Mouse (Mus musculus): ENCODE results near the gene Gm266. TPM values are rescaled to one million over a fixed set of nuclear protein-coding genes. Genes with fewer than 3 reads are reported as not detected.

Gm266 gene
- polyA plus RNA-seq (2012; rRNA removed): 2.8 and 4.3 TPM in 2 replicates

DNA sequence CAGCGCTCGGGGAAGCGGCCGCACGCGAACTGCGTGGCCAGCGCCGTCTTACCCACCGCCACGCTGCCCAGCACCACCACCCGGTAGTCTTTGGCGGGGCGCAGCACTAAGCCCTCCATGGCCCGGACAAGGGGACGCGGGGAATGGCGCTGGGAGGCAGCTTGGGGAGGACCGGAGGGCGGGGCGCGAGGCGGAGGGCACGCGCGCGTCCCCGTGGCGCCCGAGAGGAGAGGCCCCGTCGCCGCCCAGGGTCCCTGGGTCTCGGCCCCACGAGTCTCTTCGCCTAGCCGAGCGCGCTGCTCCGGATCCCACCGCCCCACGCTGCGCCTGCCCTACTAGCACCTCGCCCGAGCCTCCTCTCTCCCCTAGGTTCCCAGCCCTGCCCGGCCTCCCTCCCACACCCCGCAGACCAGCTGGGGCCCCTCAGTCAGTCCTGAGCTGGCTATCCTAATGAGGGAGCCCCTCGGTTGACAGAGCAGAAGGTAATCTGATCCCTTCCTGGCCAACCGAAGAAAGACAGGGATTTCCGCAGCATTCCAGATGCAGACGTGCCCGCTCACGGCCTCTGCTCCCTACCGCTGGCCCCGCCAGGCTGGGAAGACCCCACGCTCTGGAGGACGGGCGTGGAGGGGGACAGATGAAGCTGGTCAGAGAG, at the start of gene Gm266:
Gene Gm266 (minus strand): TSS at position 172 of the 655 bp plus-strand sequence.
- 5% methylated on average over 55 of the region's 58 CpGs for WGBS
- TF ChIP-seq POLR2A (IDR thresholded peaks at IDR 0.05; ENCODE audit: low read depth, low read length) (no peak), CTCF (conservative IDR thresholded peaks at IDR 0.05; ENCODE audit: insufficient read depth, insufficient read length, low read depth, low read length) (no peak)
- no peaks in the 10 kb centered on the region; the same call in 1 of the 2 replicates for H3K27me3 ChIP-seq (replicated peaks; ENCODE audit: control insufficient read depth, insufficient read depth, low read length)
- peaks cover 16% of the 10 kb centered on the region for H3K4me1 ChIP-seq (ENCODE audit: control insufficient read depth, insufficient read depth, low read length)
- no peaks in the 10 kb centered on the region for H3K36me3 ChIP-seq (ENCODE audit: control insufficient read depth, insufficient read depth, low read length)
- peak within 1 kb of the TSS; percentile 48 for H3K4me3 ChIP-seq (ENCODE audit: insufficient read depth, low read depth, low read length)
- H3K27ac ChIP-seq (ENCODE audit: insufficient read depth, low read depth, low read length): no peak within 1 kb of the TSS
- no peak for DNase-seq

DNA sequence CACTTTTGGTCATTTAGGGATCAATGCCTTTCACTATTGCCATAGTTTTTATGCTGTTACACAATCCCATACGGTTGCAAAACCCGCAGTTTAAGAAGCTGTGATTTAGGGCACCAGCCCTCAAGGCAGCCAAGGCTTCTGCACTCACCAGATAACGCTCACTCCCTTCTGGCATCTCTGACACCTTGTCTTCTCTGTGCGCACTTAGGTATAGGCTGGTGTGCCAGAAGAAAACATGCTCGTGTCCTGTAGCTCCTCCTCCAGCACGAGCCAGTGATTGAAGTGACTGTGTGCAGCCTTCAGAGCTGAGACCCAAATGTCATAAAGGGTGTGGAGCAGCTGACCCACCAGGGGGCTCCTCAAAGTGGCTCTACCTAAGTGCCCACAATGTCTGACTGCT, 49.7 kb upstream of the Gm266 start:
- peak overlapping the region; percentile 8; the same call in 1 of the 2 replicates for H3K27ac ChIP-seq (ENCODE audit: insufficient read depth, low read depth, low read length)
- no peak overlapping the region for H3K4me3 ChIP-seq (ENCODE audit: insufficient read depth, low read depth, low read length)
- DNase-seq: no peak
- peaks cover 8% of the 10 kb centered on the region for H3K36me3 ChIP-seq (ENCODE audit: control insufficient read depth, insufficient read depth, low read length)
- no peak for TF ChIP-seq POLR2A (IDR thresholded peaks at IDR 0.05; ENCODE audit: low read depth, low read length)
- no peak for TF ChIP-seq CTCF (conservative IDR thresholded peaks at IDR 0.05; ENCODE audit: insufficient read depth, insufficient read length, low read depth, low read length)
- H3K4me1 ChIP-seq (ENCODE audit: control insufficient read depth, insufficient read depth, low read length): peaks cover 12% of the 10 kb centered on the region; the same call in 1 of the 2 replicates
- WGBS: 50% methylated on average over 6 of the region's 6 CpGs
- no peaks in the 10 kb centered on the region for H3K27me3 ChIP-seq (replicated peaks; ENCODE audit: control insufficient read depth, insufficient read depth, low read length)

- TF ChIP-seq POLR2A (IDR thresholded peaks at IDR 0.05; ENCODE audit: low read depth, low read length) (no peak), CTCF (conservative IDR thresholded peaks at IDR 0.05; ENCODE audit: insufficient read depth, insufficient read length, low read depth, low read length) (no peak)
- H3K27me3 ChIP-seq (replicated peaks; ENCODE audit: control insufficient read depth, insufficient read depth, low read length): no peaks in the 10 kb centered on the region
- H3K4me3 ChIP-seq (ENCODE audit: insufficient read depth, low read depth, low read length): no peak overlapping the region
- no peaks in the 10 kb centered on the region for H3K36me3 ChIP-seq (ENCODE audit: control insufficient read depth, insufficient read depth, low read length)
- H3K4me1 ChIP-seq (ENCODE audit: control insufficient read depth, insufficient read depth, low read length): peaks cover 4% of the 10 kb centered on the region; the same call in 1 of the 2 replicates
- 53% methylated on average over 11 of the region's 11 CpGs for WGBS
- H3K27ac ChIP-seq (ENCODE audit: insufficient read depth, low read depth, low read length): no peak overlapping the region
- no peak for DNase-seq
Observed at GRCm38 (mm10) chr12:111533096-111533794, 47.6 kb upstream of the Gm266 start.

GRCm38 (mm10) chr12:111529192-111529591, 43.6 kb upstream of the Gm266 start:
- DNase-seq: no peak
- Histone ChIP-seq H3K4me3 (ENCODE audit: insufficient read depth, low read depth, low read length) (no peak overlapping the region), H3K27ac (ENCODE audit: insufficient read depth, low read depth, low read length) (no peak overlapping the region), H3K4me1 (ENCODE audit: control insufficient read depth, insufficient read depth, low read length) (peaks cover 4% of the 10 kb centered on the region; the same call in 1 of the 2 replicates), H3K27me3 (replicated peaks; ENCODE audit: control insufficient read depth, insufficient read depth, low read length) (no peaks in the 10 kb centered on the region), H3K36me3 (ENCODE audit: control insufficient read depth, insufficient read depth, low read length) (no peaks in the 10 kb centered on the region)
- TF ChIP-seq CTCF (conservative IDR thresholded peaks at IDR 0.05; ENCODE audit: insufficient read depth, insufficient read length, low read depth, low read length) (no peak), POLR2A (IDR thresholded peaks at IDR 0.05; ENCODE audit: low read depth, low read length) (no peak)
- WGBS: 24% methylated on average over 8 of the region's 8 CpGs

GRCm38 (mm10) chr12:111527643-111528281, 42.1 kb upstream of the Gm266 start:
- TF ChIP-seq POLR2A (IDR thresholded peaks at IDR 0.05; ENCODE audit: low read depth, low read length) (no peak), CTCF (conservative IDR thresholded peaks at IDR 0.05; ENCODE audit: insufficient read depth, insufficient read length, low read depth, low read length) (no peak)
- H3K27ac ChIP-seq (ENCODE audit: insufficient read depth, low read depth, low read length): no peak overlapping the region
- 72% methylated on average over 8 of the region's 8 CpGs for WGBS
- H3K27me3 ChIP-seq (replicated peaks; ENCODE audit: control insufficient read depth, insufficient read depth, low read length): no peaks in the 10 kb centered on the region
- no peaks in the 10 kb centered on the region for H3K36me3 ChIP-seq (ENCODE audit: control insufficient read depth, insufficient read depth, low read length)
- H3K4me3 ChIP-seq (ENCODE audit: insufficient read depth, low read depth, low read length): no peak overlapping the region
- DNase-seq: no peak
- H3K4me1 ChIP-seq (ENCODE audit: control insufficient read depth, insufficient read depth, low read length): peaks cover 4% of the 10 kb centered on the region; the same call in 1 of the 2 replicates

- 57% methylated on average over 3 of the region's 3 CpGs for WGBS
- Histone ChIP-seq H3K4me1 (ENCODE audit: control insufficient read depth, insufficient read depth, low read length) (peaks cover 4% of the 10 kb centered on the region; the same call in 1 of the 2 replicates), H3K27ac (ENCODE audit: insufficient read depth, low read depth, low read length) (no peak overlapping the region), H3K36me3 (ENCODE audit: control insufficient read depth, insufficient read depth, low read length) (no peaks in the 10 kb centered on the region), H3K4me3 (ENCODE audit: insufficient read depth, low read depth, low read length) (no peak overlapping the region), H3K27me3 (replicated peaks; ENCODE audit: control insufficient read depth, insufficient read depth, low read length) (no peaks in the 10 kb centered on the region)
- no peak for TF ChIP-seq POLR2A (IDR thresholded peaks at IDR 0.05; ENCODE audit: low read depth, low read length)
- peak; percentile 14; the same call in 1 of the 2 replicates for TF ChIP-seq CTCF (conservative IDR thresholded peaks at IDR 0.05; ENCODE audit: insufficient read depth, insufficient read length, low read depth, low read length)
- no peak for DNase-seq
Observed at GRCm38 (mm10) chr12:111524883-111525282, 39.3 kb upstream of the Gm266 start.

DNA sequence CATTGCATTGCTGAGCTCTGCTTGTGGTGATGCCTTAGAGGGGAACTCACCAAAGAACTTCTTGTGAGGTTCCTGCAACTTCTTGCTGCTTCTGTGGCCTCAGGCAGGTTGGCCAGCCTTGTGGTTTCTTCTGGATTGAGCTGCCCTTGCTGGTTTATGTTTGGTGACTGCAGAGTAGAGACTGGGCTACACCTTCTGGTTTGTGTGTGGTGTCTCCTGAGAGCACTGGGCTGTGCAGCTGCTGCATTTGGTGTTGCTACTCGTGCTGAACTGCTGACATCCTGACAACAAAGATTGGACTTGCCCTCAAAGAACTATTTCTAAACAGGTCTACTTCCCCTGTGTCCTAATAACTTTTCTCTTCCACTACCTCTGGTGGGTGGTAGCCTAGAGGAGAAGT, 38.8 kb upstream of the Gm266 start:
- no peak for TF ChIP-seq POLR2A (IDR thresholded peaks at IDR 0.05; ENCODE audit: low read depth, low read length)
- no peak for TF ChIP-seq CTCF (conservative IDR thresholded peaks at IDR 0.05; ENCODE audit: insufficient read depth, insufficient read length, low read depth, low read length)
- WGBS: 41% methylated on average over 1 of the region's 1 CpGs
- H3K27ac ChIP-seq (ENCODE audit: insufficient read depth, low read depth, low read length): no peak overlapping the region
- peaks cover 4% of the 10 kb centered on the region; the same call in 1 of the 2 replicates for H3K4me1 ChIP-seq (ENCODE audit: control insufficient read depth, insufficient read depth, low read length)
- no peaks in the 10 kb centered on the region for H3K27me3 ChIP-seq (replicated peaks; ENCODE audit: control insufficient read depth, insufficient read depth, low read length)
- no peak for DNase-seq
- H3K4me3 ChIP-seq (ENCODE audit: insufficient read depth, low read depth, low read length): no peak overlapping the region
- H3K36me3 ChIP-seq (ENCODE audit: control insufficient read depth, insufficient read depth, low read length): no peaks in the 10 kb centered on the region

Measured in kidney, adult 2 months (tissue).